In genomic region chr11:82856032-82856431, GRCm38 (mm10) we compare ENCODE assay signal across 11 mouse cellular contexts. TPM values are rescaled to one million over a fixed set of nuclear protein-coding genes. Genes with fewer than 3 reads are reported as not detected.
A peak's percentile ranks its signal among the peaks of the same experiment; 100 is the strongest.
DNase-seq lines count a peak whose midpoint lies in the region; ATAC-seq and TF ChIP-seq lines count a peak whose summit lies in the region.
"Had no signal": no experiment of that assay in that cellular context is flagged by ENCODE, and none has a peak within 500 bp of the region (broad histone marks: within the 10 kb centered on the region; RNA-seq: fewer than 3 reads in every experiment).

No protein-coding gene starts in this region.

- TF ChIP-seq CTCF in kidney, adult 2 months (conservative IDR thresholded peaks at IDR 0.05; ENCODE audit: insufficient read depth, insufficient read length, low read depth, low read length), result no peak
- no peak for TF ChIP-seq CTCF in forebrain, postnatal 0 days (IDR thresholded peaks at IDR 0.05; ENCODE audit: low read depth)
- no peak for TF ChIP-seq CTCF in stomach, postnatal 0 days (IDR thresholded peaks at IDR 0.05; ENCODE audit: low read depth)

- no peak overlapping the region for H3K9ac ChIP-seq in neural tube, embryonic 13.5 days
- no peak overlapping the region for H3K9ac ChIP-seq in forebrain, postnatal 0 days
- H3K9ac ChIP-seq in stomach, postnatal 0 days (ENCODE audit: low read length), result no peak overlapping the region

- peaks cover 50% of the 10 kb centered on the region for H3K4me1 ChIP-seq in kidney, adult 2 months (ENCODE audit: control insufficient read depth, insufficient read depth, low read length)
- peaks cover 25% of the 10 kb centered on the region for H3K4me1 ChIP-seq in neural tube, embryonic 13.5 days (replicated peaks)
- H3K4me1 ChIP-seq in forebrain, postnatal 0 days (ENCODE audit: insufficient read depth), result no peaks in the 10 kb centered on the region
- peaks cover 3% of the 10 kb centered on the region; the same call in 1 of the 2 replicates for H3K4me1 ChIP-seq in stomach, postnatal 0 days (replicated peaks; ENCODE audit: control insufficient read depth, insufficient read depth)

- no peak overlapping the region for H3K4me2 ChIP-seq in neural tube, embryonic 13.5 days
- no peak overlapping the region for H3K4me2 ChIP-seq in forebrain, postnatal 0 days (ENCODE audit: low read depth)
- no peak overlapping the region for H3K4me2 ChIP-seq in stomach, postnatal 0 days (replicated peaks; ENCODE audit: low read depth)

- 46% methylated on average over 10 of the region's 10 CpGs for WGBS in kidney, adult 2 months
- WGBS in neural tube, embryonic 13.5 days, result 51% methylated on average over 10 of the region's 10 CpGs
- WGBS in forebrain, postnatal 0 days, result 18% methylated on average over 10 of the region's 10 CpGs
- WGBS in stomach, postnatal 0 days, result 54% methylated on average over 10 of the region's 10 CpGs

- no peak overlapping the region for H3K4me3 ChIP-seq in kidney, adult 2 months (ENCODE audit: insufficient read depth, low read depth, low read length)
- no peak overlapping the region for H3K4me3 ChIP-seq in neural tube, embryonic 13.5 days
- H3K4me3 ChIP-seq in forebrain, postnatal 0 days (ENCODE audit: low read depth, low read length), result no peak overlapping the region
- no peak overlapping the region for H3K4me3 ChIP-seq in stomach, postnatal 0 days (ENCODE audit: low read depth, low read length)

- TF ChIP-seq POLR2A in kidney, adult 2 months (IDR thresholded peaks at IDR 0.05; ENCODE audit: low read depth, low read length), result no peak

- H3K9me3 ChIP-seq in neural tube, embryonic 13.5 days, result no peaks in the 10 kb centered on the region
- no peaks in the 10 kb centered on the region for H3K9me3 ChIP-seq in forebrain, postnatal 0 days (ENCODE audit: low read length)
- no peaks in the 10 kb centered on the region for H3K9me3 ChIP-seq in stomach, postnatal 0 days (ENCODE audit: control insufficient read depth, low read length)

- peak overlapping the region; percentile 27; the same call in 1 of the 2 replicates for H3K27ac ChIP-seq in kidney, adult 2 months (ENCODE audit: insufficient read depth, low read depth, low read length)
- H3K27ac ChIP-seq in neural tube, embryonic 13.5 days (replicated peaks), result no peak overlapping the region
- no peak overlapping the region for H3K27ac ChIP-seq in forebrain, postnatal 0 days (ENCODE audit: low read depth, low read length)
- peak overlapping the region; percentile 63 for H3K27ac ChIP-seq in stomach, postnatal 0 days (replicated peaks)

- no peaks in the 10 kb centered on the region for H3K36me3 ChIP-seq in kidney, adult 2 months (ENCODE audit: control insufficient read depth, insufficient read depth, low read length)
- no peaks in the 10 kb centered on the region for H3K36me3 ChIP-seq in neural tube, embryonic 13.5 days
- no peaks in the 10 kb centered on the region for H3K36me3 ChIP-seq in forebrain, postnatal 0 days (ENCODE audit: insufficient read depth)
- H3K36me3 ChIP-seq in stomach, postnatal 0 days (ENCODE audit: control insufficient read depth, insufficient read depth, low read length), result no peaks in the 10 kb centered on the region

- peak; percentile 32; the same call in 1 of the 2 replicates for ATAC-seq in neural tube, embryonic 13.5 days (ENCODE audit: low read depth)
- peak; percentile 79 for ATAC-seq in forebrain, postnatal 0 days
- no peak; the same call in 1 of the 2 replicates for ATAC-seq in stomach, postnatal 0 days (ENCODE audit: low FRiP score, low TSS enrichment)
- no peak for ATAC-seq in granulocyte monocyte progenitor cell, adult 5-6 weeks (replicated peaks; ENCODE audit: poor library complexity, severe bottlenecking)
- ATAC-seq: Patski had no signal

- peak; percentile 56 for DNase-seq in kidney, adult 2 months
- no peak for DNase-seq in kidney, adult 11 months
- no peak for DNase-seq in neural tube, embryonic 10.5 days (ENCODE audit: extremely low spot score, low spot score)
- DNase-seq in forebrain, postnatal 0 days, result peak; percentile 68
- DNase-seq in stomach, postnatal 0 days (ENCODE audit: low spot score), result no peak
- DNase-seq: kidney, adult 18-20 months had no signal

- no peaks in the 10 kb centered on the region for H3K27me3 ChIP-seq in kidney, adult 2 months (replicated peaks; ENCODE audit: control insufficient read depth, insufficient read depth, low read length)
- no peaks in the 10 kb centered on the region for H3K27me3 ChIP-seq in neural tube, embryonic 13.5 days
- H3K27me3 ChIP-seq in forebrain, postnatal 0 days (ENCODE audit: insufficient read depth, low read length), result no peaks in the 10 kb centered on the region
- no peaks in the 10 kb centered on the region for H3K27me3 ChIP-seq in stomach, postnatal 0 days (ENCODE audit: control insufficient read depth, insufficient read depth, low read length)
- H3K27me3 ChIP-seq: Patski had no signal

- TF ChIP-seq EP300 in stomach, postnatal 0 days (optimal IDR thresholded peaks at IDR 0.05), result no peak

RNA-seq across cellular contexts. Expression of gene Rffl, which starts 15.0 kb away (rescaled TPM):
- polyA plus RNA-seq in kidney, adult 2 months (2012; rRNA removed), result 15.3 and 19.4 TPM in 2 replicates
- 4.8 and 6.3 TPM in 2 replicates for polyA plus RNA-seq in neural tube, embryonic 13.5 days (2015; fragmentation: Nextera tagmentation; extraction: Ambion mirVana)
- 4.3 and 6.0 TPM in 2 replicates for total RNA-seq in forebrain, postnatal 0 days (2014; rRNA removed)
- polyA plus RNA-seq in forebrain, postnatal 0 days (2015; fragmentation: Nextera tagmentation; extraction: Ambion mirVana), result 2.3 and 2.8 TPM in 2 replicates
- 16.4 and 17.1 TPM in 2 replicates for polyA plus RNA-seq in stomach, postnatal 0 days (2015; fragmentation: Nextera tagmentation; extraction: Ambion mirVana)
- 26.6 and 35.3 TPM in 2 replicates for total RNA-seq in granulocyte monocyte progenitor cell, adult 5-6 weeks (2014; fragmentation: Nextera tagmentation)
- total RNA-seq in granulocyte monocyte progenitor cell, adult 5-6 weeks (2017), result 18.6 and 21.8 TPM in 2 replicates

RNA-seq across cellular contexts. Expression of gene Rad51d, which starts 34.4 kb away (rescaled TPM):
- 13.7 and 15.7 TPM in 2 replicates for polyA plus RNA-seq in kidney, adult 2 months (2012; rRNA removed)
- 11.8 and 12.4 TPM in 2 replicates for polyA plus RNA-seq in neural tube, embryonic 13.5 days (2015; fragmentation: Nextera tagmentation; extraction: Ambion mirVana)
- 8.6 and 9.5 TPM in 2 replicates for total RNA-seq in forebrain, postnatal 0 days (2014; rRNA removed)
- polyA plus RNA-seq in forebrain, postnatal 0 days (2015; fragmentation: Nextera tagmentation; extraction: Ambion mirVana), result 13.4 and 14.0 TPM in 2 replicates
- polyA plus RNA-seq in stomach, postnatal 0 days (2015; fragmentation: Nextera tagmentation; extraction: Ambion mirVana), result 8.3 and 9.7 TPM in 2 replicates
- total RNA-seq in granulocyte monocyte progenitor cell, adult 5-6 weeks (2014; fragmentation: Nextera tagmentation), result 11.5 and 24.9 TPM in 2 replicates
- total RNA-seq in granulocyte monocyte progenitor cell, adult 5-6 weeks (2017), result 15.3 and 18.2 TPM in 2 replicates

RNA-seq across cellular contexts. Expression of gene Fndc8, which starts 35.9 kb away (rescaled TPM):
- polyA plus RNA-seq in kidney, adult 2 months (2012; rRNA removed), result 0.13 and 0.19 TPM in 2 replicates
- 0.63 and 0.94 TPM in 2 replicates for polyA plus RNA-seq in neural tube, embryonic 13.5 days (2015; fragmentation: Nextera tagmentation; extraction: Ambion mirVana)
- not detected in 2 replicates for total RNA-seq in forebrain, postnatal 0 days (2014; rRNA removed)
- polyA plus RNA-seq in forebrain, postnatal 0 days (2015; fragmentation: Nextera tagmentation; extraction: Ambion mirVana), result 0.06 and 0.29 TPM in 2 replicates
- 0.08 TPM in 1 of 2 replicates, not detected in the other for polyA plus RNA-seq in stomach, postnatal 0 days (2015; fragmentation: Nextera tagmentation; extraction: Ambion mirVana)
- not detected in 2 replicates for total RNA-seq in granulocyte monocyte progenitor cell, adult 5-6 weeks (2014; fragmentation: Nextera tagmentation)
- not detected in 2 replicates for total RNA-seq in granulocyte monocyte progenitor cell, adult 5-6 weeks (2017)
- total RNA-seq: gastrocnemius, postnatal 4 days; megakaryocyte progenitor cell, adult 5-6 weeks had no signal

RNA-seq across cellular contexts. Expression of gene Nle1, which starts 52.2 kb away (rescaled TPM):
- 16.3 and 16.9 TPM in 2 replicates for polyA plus RNA-seq in kidney, adult 2 months (2012; rRNA removed)
- 29.2 and 31.9 TPM in 2 replicates for polyA plus RNA-seq in neural tube, embryonic 13.5 days (2015; fragmentation: Nextera tagmentation; extraction: Ambion mirVana)
- total RNA-seq in forebrain, postnatal 0 days (2014; rRNA removed), result 31.5 and 34.9 TPM in 2 replicates
- polyA plus RNA-seq in forebrain, postnatal 0 days (2015; fragmentation: Nextera tagmentation; extraction: Ambion mirVana), result 26.4 and 27.2 TPM in 2 replicates
- polyA plus RNA-seq in stomach, postnatal 0 days (2015; fragmentation: Nextera tagmentation; extraction: Ambion mirVana), result 15.3 and 16.8 TPM in 2 replicates
- total RNA-seq in granulocyte monocyte progenitor cell, adult 5-6 weeks (2014; fragmentation: Nextera tagmentation), result 36.8 and 41.7 TPM in 2 replicates
- 23.0 and 24.5 TPM in 2 replicates for total RNA-seq in granulocyte monocyte progenitor cell, adult 5-6 weeks (2017)

RNA-seq across cellular contexts. Expression of gene Unc45b, which starts 54.3 kb away (rescaled TPM):
- polyA plus RNA-seq in kidney, adult 2 months (2012; rRNA removed), result 5.0 and 7.9 TPM in 2 replicates
- polyA plus RNA-seq in neural tube, embryonic 13.5 days (2015; fragmentation: Nextera tagmentation; extraction: Ambion mirVana), result 1.7 and 3.4 TPM in 2 replicates
- total RNA-seq in forebrain, postnatal 0 days (2014; rRNA removed), result 1.4 and 3.0 TPM in 2 replicates
- polyA plus RNA-seq in forebrain, postnatal 0 days (2015; fragmentation: Nextera tagmentation; extraction: Ambion mirVana), result 2.2 and 2.4 TPM in 2 replicates
- 0.99 and 1.2 TPM in 2 replicates for polyA plus RNA-seq in stomach, postnatal 0 days (2015; fragmentation: Nextera tagmentation; extraction: Ambion mirVana)
- not detected in 2 replicates for total RNA-seq in granulocyte monocyte progenitor cell, adult 5-6 weeks (2014; fragmentation: Nextera tagmentation)
- not detected in 2 replicates for total RNA-seq in granulocyte monocyte progenitor cell, adult 5-6 weeks (2017)
- polyA plus RNA-seq: Patski had no signal

Comparison
In these comparisons a context has a peak if more than half of its experiments do, and no peak if none do; other contexts are left out.
1. DNase-seq: peak in kidney, adult 2 months (single experiment) and forebrain, postnatal 0 days (single experiment); none in kidney, adult 11 months (single experiment), neural tube, embryonic 10.5 days (single experiment) and stomach, postnatal 0 days (single experiment).
2. H3K27ac ChIP-seq: peak in kidney, adult 2 months (single experiment) and stomach, postnatal 0 days (single experiment); none in neural tube, embryonic 13.5 days (single experiment) and forebrain, postnatal 0 days (single experiment).
3. ATAC-seq: peak in neural tube, embryonic 13.5 days (single experiment) and forebrain, postnatal 0 days (single experiment); none in stomach, postnatal 0 days (single experiment) and granulocyte monocyte progenitor cell, adult 5-6 weeks (single experiment).